Mouse (Mus musculus): ENCODE data around the gene Slc35e3. TPM values are rescaled to one million over a fixed set of nuclear protein-coding genes. Genes with fewer than 3 reads are reported as not detected.

Slc35e3 gene
- total and polyA plus RNA-seq, 2 experiments from 2014 or later: 24.4 to 31.0 TPM

GRCm38 (mm10) chr10:117697561-117698115 is 48.5 kb downstream of the Slc35e3 start:
- H3K36me3 ChIP-seq (ENCODE audit: insufficient read depth, low read length): peaks cover 60% of the 10 kb centered on the region
- ATAC-seq (ENCODE audit: low FRiP score) (no peak), DNase-seq (ENCODE audit: low spot score) (no peak)
- no peak overlapping the region for H3K4me2 ChIP-seq (ENCODE audit: low read depth, low read length, poor library complexity, severe bottlenecking)
- H3K27ac ChIP-seq (ENCODE audit: low read depth, low read length): no peak overlapping the region
- no peak for TF ChIP-seq CTCF (IDR thresholded peaks at IDR 0.05)
- no peaks in the 10 kb centered on the region for H3K27me3 ChIP-seq (ENCODE audit: insufficient read depth, low read length)
- no peaks in the 10 kb centered on the region for H3K4me1 ChIP-seq (ENCODE audit: insufficient read depth, low read length)
- 95% methylated on average over 3 of the region's 3 CpGs for WGBS
- H3K9ac ChIP-seq (replicated peaks; ENCODE audit: low read length, poor library complexity, severe bottlenecking): no peak overlapping the region
- no peak overlapping the region for H3K4me3 ChIP-seq (ENCODE audit: low read depth, low read length)
- no peaks in the 10 kb centered on the region for H3K9me3 ChIP-seq (ENCODE audit: low read length)

GRCm38 (mm10) chr10:117696827-117697560 is 49.2 kb downstream of the Slc35e3 start:
- Histone ChIP-seq H3K4me1 (ENCODE audit: insufficient read depth, low read length) (no peaks in the 10 kb centered on the region), H3K9me3 (ENCODE audit: low read length) (no peaks in the 10 kb centered on the region), H3K36me3 (ENCODE audit: insufficient read depth, low read length) (peaks cover 62% of the 10 kb centered on the region), H3K4me3 (ENCODE audit: low read depth, low read length) (no peak overlapping the region), H3K4me2 (ENCODE audit: low read depth, low read length, poor library complexity, severe bottlenecking) (no peak overlapping the region), H3K27me3 (ENCODE audit: insufficient read depth, low read length) (no peaks in the 10 kb centered on the region), H3K9ac (replicated peaks; ENCODE audit: low read length, poor library complexity, severe bottlenecking) (no peak overlapping the region), H3K27ac (ENCODE audit: low read depth, low read length) (no peak overlapping the region)
- no peak for TF ChIP-seq CTCF (IDR thresholded peaks at IDR 0.05)
- ATAC-seq (ENCODE audit: low FRiP score) (no peak), DNase-seq (ENCODE audit: low spot score) (no peak)
- 96% methylated on average over 6 of the region's 6 CpGs for WGBS

GRCm38 (mm10) chr10:117696021-117696826 is 49.9 kb downstream of the Slc35e3 start:
- H3K4me3 ChIP-seq (ENCODE audit: low read depth, low read length): no peak overlapping the region
- DNase-seq (ENCODE audit: low spot score) (no peak), ATAC-seq (ENCODE audit: low FRiP score) (no peak)
- TF ChIP-seq CTCF (IDR thresholded peaks at IDR 0.05): no peak
- peaks cover 57% of the 10 kb centered on the region for H3K36me3 ChIP-seq (ENCODE audit: insufficient read depth, low read length)
- no peak overlapping the region for H3K4me2 ChIP-seq (ENCODE audit: low read depth, low read length, poor library complexity, severe bottlenecking)
- H3K9me3 ChIP-seq (ENCODE audit: low read length): no peaks in the 10 kb centered on the region
- no peak overlapping the region for H3K9ac ChIP-seq (replicated peaks; ENCODE audit: low read length, poor library complexity, severe bottlenecking)
- no peaks in the 10 kb centered on the region for H3K27me3 ChIP-seq (ENCODE audit: insufficient read depth, low read length)
- H3K4me1 ChIP-seq (ENCODE audit: insufficient read depth, low read length): no peaks in the 10 kb centered on the region
- whole genome bisulfite sequencing: 95% methylated on average over 8 of the region's 8 CpGs
- no peak overlapping the region for H3K27ac ChIP-seq (ENCODE audit: low read depth, low read length)

GRCm38 (mm10) chr10:117695605-117696004 is 50.6 kb downstream of the Slc35e3 start:
- no peak for TF ChIP-seq CTCF (IDR thresholded peaks at IDR 0.05)
- Histone ChIP-seq H3K27me3 (ENCODE audit: insufficient read depth, low read length) (no peaks in the 10 kb centered on the region), H3K9me3 (ENCODE audit: low read length) (no peaks in the 10 kb centered on the region), H3K36me3 (ENCODE audit: insufficient read depth, low read length) (peaks cover 59% of the 10 kb centered on the region), H3K4me2 (ENCODE audit: low read depth, low read length, poor library complexity, severe bottlenecking) (no peak overlapping the region), H3K4me1 (ENCODE audit: insufficient read depth, low read length) (no peaks in the 10 kb centered on the region), H3K9ac (replicated peaks; ENCODE audit: low read length, poor library complexity, severe bottlenecking) (no peak overlapping the region), H3K4me3 (ENCODE audit: low read depth, low read length) (no peak overlapping the region), H3K27ac (ENCODE audit: low read depth, low read length) (no peak overlapping the region)
- 93% methylated on average over 4 of the region's 4 CpGs for WGBS
- DNase-seq (ENCODE audit: low spot score): no peak
- ATAC-seq (ENCODE audit: low FRiP score): no peak

- H3K9ac ChIP-seq (replicated peaks; ENCODE audit: low read length, poor library complexity, severe bottlenecking): no peak overlapping the region
- H3K36me3 ChIP-seq (ENCODE audit: insufficient read depth, low read length): peaks cover 65% of the 10 kb centered on the region
- no peak for TF ChIP-seq CTCF (IDR thresholded peaks at IDR 0.05)
- H3K27ac ChIP-seq (ENCODE audit: low read depth, low read length): no peak overlapping the region
- WGBS: 92% methylated on average over 4 of the region's 4 CpGs
- no peaks in the 10 kb centered on the region for H3K4me1 ChIP-seq (ENCODE audit: insufficient read depth, low read length)
- H3K9me3 ChIP-seq (ENCODE audit: low read length): no peaks in the 10 kb centered on the region
- DNase-seq (ENCODE audit: low spot score) (no peak), ATAC-seq (ENCODE audit: low FRiP score) (no peak)
- H3K27me3 ChIP-seq (ENCODE audit: insufficient read depth, low read length): no peaks in the 10 kb centered on the region
- H3K4me2 ChIP-seq (ENCODE audit: low read depth, low read length, poor library complexity, severe bottlenecking): no peak overlapping the region
- H3K4me3 ChIP-seq (ENCODE audit: low read depth, low read length): no peak overlapping the region
Measured at GRCm38 (mm10) chr10:117695027-117695426, 51.1 kb downstream of the Slc35e3 start.
